Comparison of ENCODE assay signal across 7 mouse cellular contexts in the genomic region with DNA sequence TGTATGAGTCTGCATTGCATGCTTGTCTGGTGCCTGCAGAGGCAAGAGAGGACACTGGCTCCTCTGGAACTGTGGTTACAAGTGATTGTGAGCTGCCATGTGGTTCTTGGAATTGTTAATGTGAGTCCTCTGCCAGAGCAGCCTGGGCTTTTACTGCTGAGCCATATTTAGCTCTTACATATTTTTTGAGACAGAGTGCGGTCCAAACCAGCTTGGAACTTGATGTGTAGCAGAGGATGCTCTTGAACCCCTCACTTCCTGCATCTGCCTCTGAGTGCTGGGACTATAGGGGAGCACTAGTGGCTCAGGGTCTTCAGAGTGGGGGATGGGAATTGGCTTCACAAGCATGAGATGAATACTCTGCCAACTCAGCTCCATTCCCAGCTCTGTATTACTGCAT. TPM values are rescaled to one million over a fixed set of nuclear protein-coding genes. Genes with fewer than 3 reads are reported as not detected.
DNase-seq lines count a peak whose midpoint lies in the region; ATAC-seq lines count a peak whose summit lies in the region.

No protein-coding gene starts in this region.

- no peaks in the 10 kb centered on the region for H3K9me3 ChIP-seq in kidney, embryonic 16.5 days (ENCODE audit: low read length)
- no peaks in the 10 kb centered on the region for H3K9me3 ChIP-seq in embryonic facial prominence, embryonic 14.5 days (ENCODE audit: control insufficient read depth, low read length)

- 82% methylated on average over 1 of the region's 1 CpGs for WGBS in kidney, embryonic 16.5 days
- WGBS in embryonic facial prominence, embryonic 14.5 days = 78% methylated on average over 1 of the region's 1 CpGs

- no peaks in the 10 kb centered on the region for H3K36me3 ChIP-seq in kidney, embryonic 16.5 days (ENCODE audit: insufficient read depth, low read length)
- H3K36me3 ChIP-seq in embryonic facial prominence, embryonic 14.5 days (ENCODE audit: control insufficient read depth, insufficient read depth, low read length) = no peaks in the 10 kb centered on the region

- no peak for DNase-seq in kidney, adult 8-10 months
- peak; percentile 59 for DNase-seq in embryonic facial prominence, embryonic 14.5 days (ENCODE audit: low spot score)
- peak; percentile 71 to 77 for DNase-seq in heart, adult 9 months (ENCODE audit: low spot score in 2 of 2)
- DNase-seq in left cerebral cortex, postnatal 36 days (ENCODE audit: low spot score in 2 of 2) = peak; percentile 52
- DNase-seq in retina, embryonic 14.5 days (ENCODE audit: low spot score) = no peak

- peaks cover 17% of the 10 kb centered on the region for H3K4me1 ChIP-seq in kidney, embryonic 16.5 days (ENCODE audit: insufficient read depth, low read length)
- peaks cover 8% of the 10 kb centered on the region; the same call in 1 of the 2 replicates for H3K4me1 ChIP-seq in embryonic facial prominence, embryonic 14.5 days (ENCODE audit: control insufficient read depth, insufficient read depth, low read length)

- no peak overlapping the region for H3K9ac ChIP-seq in kidney, embryonic 16.5 days (replicated peaks; ENCODE audit: low read length)
- H3K9ac ChIP-seq in embryonic facial prominence, embryonic 14.5 days (ENCODE audit: low read depth, low read length) = 0 out of 2 replicates have a peak overlapping the region, but pooled peaks have one; percentile 30

- H3K4me2 ChIP-seq in kidney, embryonic 16.5 days (replicated peaks; ENCODE audit: low read depth, low read length) = no peak overlapping the region
- H3K4me2 ChIP-seq in embryonic facial prominence, embryonic 14.5 days (ENCODE audit: low read depth, low read length) = no peak overlapping the region

- intact Hi-C loops in left cerebral cortex, postnatal 36 days (cut with DNase I) = no loop called here

- H3K4me3 ChIP-seq in kidney, embryonic 16.5 days (ENCODE audit: low read length) = no peak overlapping the region
- H3K4me3 ChIP-seq in embryonic facial prominence, embryonic 14.5 days (ENCODE audit: low read depth, low read length) = no peak overlapping the region

- no peaks in the 10 kb centered on the region for H3K27me3 ChIP-seq in kidney, embryonic 16.5 days (ENCODE audit: insufficient read depth, low read length)
- H3K27me3 ChIP-seq in embryonic facial prominence, embryonic 14.5 days (replicated peaks; ENCODE audit: control insufficient read depth, insufficient read depth, low read length) = no peaks in the 10 kb centered on the region

- H3K27ac ChIP-seq in kidney, embryonic 16.5 days (ENCODE audit: low read length) = peak overlapping the region; percentile 71; the same call in 1 of the 2 replicates
- H3K27ac ChIP-seq in embryonic facial prominence, embryonic 14.5 days (replicated peaks; ENCODE audit: low read depth, low read length) = peak overlapping the region; percentile 15; the same call in 1 of the 2 replicates

- ATAC-seq in kidney, embryonic 16.5 days (ENCODE audit: low FRiP score, low TSS enrichment) = no peak; the same call in 1 of the 2 replicates
- no peak for ATAC-seq in embryonic facial prominence, embryonic 14.5 days (ENCODE audit: low read depth)
- no peak for ATAC-seq in inflammation-experienced regulatory T-cells, adult 6 months

RNA-seq across cellular contexts. Expression of a gene that starts 10.0 kb away (rescaled TPM):
- 11.9 and 14.6 TPM in 2 replicates for polyA plus RNA-seq in kidney, embryonic 16.5 days (2015; fragmentation: Nextera tagmentation; extraction: Ambion mirVana)
- polyA plus RNA-seq in embryonic facial prominence, embryonic 14.5 days (2014; fragmentation: Nextera tagmentation; extraction: Ambion mirVana) = 9.7 and 10.4 TPM in 2 replicates
- total RNA-seq in left cerebral cortex, postnatal 36 days (2021) = 10 to 100 TPM; 13.4 to 16.9 TPM
- polyA plus RNA-seq in inflammation-experienced regulatory T-cells, adult 6 months (2017; shearing (Covaris generic)) = 10 to 100 TPM; 18.5 to 34.1 (median 25.9) TPM

RNA-seq across cellular contexts. Expression of a gene that starts 54.2 kb away (rescaled TPM):
- 147 and 150 TPM in 2 replicates for polyA plus RNA-seq in kidney, embryonic 16.5 days (2015; fragmentation: Nextera tagmentation; extraction: Ambion mirVana)
- polyA plus RNA-seq in embryonic facial prominence, embryonic 14.5 days (2014; fragmentation: Nextera tagmentation; extraction: Ambion mirVana) = 126 and 148 TPM in 2 replicates
- total RNA-seq in left cerebral cortex, postnatal 36 days (2021) = 10 to 100 TPM; 51.6 to 54.0 TPM
- polyA plus RNA-seq in inflammation-experienced regulatory T-cells, adult 6 months (2017; shearing (Covaris generic)) = 100 to 1,000 TPM; 113 to 129 (median 117) TPM

Comparison
In these comparisons a context has a peak if more than half of its experiments do, and no peak if none do; other contexts are left out.
1. DNase-seq: peak in embryonic facial prominence, embryonic 14.5 days (single experiment), heart, adult 9 months (2 of 2) and left cerebral cortex, postnatal 36 days (2 of 2); none in kidney, adult 8-10 months (0 of 2) and retina, embryonic 14.5 days (single experiment).